Mouse (Mus musculus): ENCODE measurements around the gene Zfp747.

Zfp747 gene

DNA sequence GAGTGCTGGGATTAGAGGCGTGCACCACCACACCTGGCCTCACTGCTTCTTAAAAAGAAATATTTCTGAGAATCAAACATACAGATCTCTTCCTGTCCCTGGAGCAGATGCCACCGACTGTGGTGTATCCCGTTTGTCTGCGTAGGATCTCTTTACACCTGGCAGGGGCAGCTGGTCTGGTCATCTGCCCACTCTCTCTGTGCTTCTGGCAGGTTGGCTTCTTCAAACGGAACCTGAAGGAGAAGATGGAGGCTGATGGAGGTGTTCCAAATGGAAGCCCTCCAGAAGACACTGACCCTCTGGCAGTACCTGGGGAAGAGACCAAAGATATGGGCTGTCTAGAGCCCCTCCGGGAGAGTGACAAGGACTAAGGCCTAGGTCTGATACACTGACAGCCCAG is 42.6 kb downstream of the Zfp747 start:
- DNase-seq (ENCODE audit: low spot score in 2 of 2) = no peak

DNA sequence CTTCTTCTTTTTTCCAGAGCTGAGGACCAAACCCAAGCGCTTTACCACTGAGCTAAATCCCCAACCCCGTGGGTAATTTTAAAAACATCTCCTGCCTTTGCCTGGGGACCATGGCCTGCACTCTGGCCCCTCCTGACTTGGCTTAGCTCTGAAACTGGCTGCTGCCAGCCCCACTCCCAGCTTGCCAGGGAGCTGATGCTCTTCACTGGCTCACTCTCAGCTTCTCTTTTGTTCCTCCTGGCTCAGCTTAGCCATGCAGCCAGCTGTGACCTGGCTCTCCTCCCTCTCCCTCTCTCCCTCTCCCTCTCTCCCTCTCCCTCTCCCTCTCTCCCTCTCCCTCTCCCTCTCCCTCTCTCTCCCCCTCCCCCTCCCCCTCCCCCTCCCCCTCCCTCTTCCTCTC is 49.2 kb downstream of the Zfp747 start:
- DNase-seq (ENCODE audit: low spot score in 2 of 2) = peak; percentile 58 to 60

DNA sequence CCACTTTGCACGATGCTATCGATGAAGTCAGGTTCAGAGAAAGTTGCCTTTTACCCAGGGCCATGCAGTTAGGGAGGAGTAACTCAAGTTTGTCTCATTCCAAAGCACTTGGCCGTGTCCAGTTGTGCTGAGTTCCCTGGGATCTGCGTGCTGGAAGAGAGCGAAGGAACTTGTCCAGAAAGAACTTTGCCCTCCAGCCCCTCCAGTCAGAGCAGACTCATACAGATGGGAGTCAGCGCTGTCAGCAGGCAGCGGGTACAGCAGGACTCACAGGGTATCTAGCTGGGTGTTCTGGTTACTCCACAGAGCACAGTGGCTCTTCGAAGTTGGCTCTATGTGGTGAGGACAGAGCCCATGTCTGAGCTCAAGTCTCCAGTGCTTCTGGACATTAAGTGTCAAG is 50.3 kb downstream of the Zfp747 start:
- no peak for DNase-seq (ENCODE audit: low spot score in 2 of 2)

DNA sequence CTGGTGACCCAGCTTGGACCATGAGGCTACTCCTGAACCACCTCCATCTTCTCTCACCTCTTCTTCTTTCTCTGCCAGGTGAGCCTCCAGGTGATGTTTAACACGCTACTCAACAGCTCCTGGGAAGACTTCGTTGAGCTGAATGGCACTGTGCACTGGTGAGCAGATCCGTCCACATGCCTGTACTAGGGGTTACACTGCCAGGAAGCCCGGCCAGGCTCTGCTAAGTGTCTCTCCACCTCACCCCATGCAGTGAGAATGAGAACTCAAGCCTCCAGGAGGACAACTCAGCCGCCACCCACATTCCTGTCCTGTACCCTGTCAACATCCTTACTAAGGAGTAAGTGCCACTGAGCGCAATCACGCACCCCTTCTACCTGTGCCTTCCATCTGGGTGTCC is 50.9 kb downstream of the Zfp747 start:
- no peak for DNase-seq (ENCODE audit: low spot score in 2 of 2)

Data from heart, adult 9 months (tissue).